Mouse (Mus musculus) hindbrain, embryonic 16.5 days (tissue): ENCODE measurements around the gene Lin7a. TPM values are rescaled to one million over a fixed set of nuclear protein-coding genes. Genes with fewer than 3 reads are reported as not detected.

ENCODE experiments used
- ATAC-seq: fragments of 200-750 bp; cut with Nextera tagmentation; 2 replicates; pipeline ENCODE4 v1.8.0; 2017; ENCODE audit warnings: moderate TSS enrichment, moderate library complexity
- H3K27ac ChIP-seq: fragments of 300-500 bp; sonication (generic); 2 replicates; pipeline ENCODE4 v1.5.1; 2014; ENCODE audit warnings: low read depth, mild to moderate bottlenecking, control low read depth, low read length, moderate library complexity
- H3K27me3 ChIP-seq: fragments of 300-500 bp; sonication (generic); replicated peaks from 2 replicates; pipeline ENCODE4 v1.6.1; 2014; ENCODE audit warnings: low read length; ENCODE audit not compliant: control insufficient read depth, insufficient read depth
- H3K36me3 ChIP-seq: fragments of 300-500 bp; sonication (generic); 2 replicates; pipeline ENCODE4 v1.6.1; 2014; ENCODE audit warnings: mild to moderate bottlenecking, low read length, moderate library complexity, mixed read lengths; ENCODE audit not compliant: control insufficient read depth, insufficient read depth
- H3K4me1 ChIP-seq: fragments of 300-500 bp; sonication (generic); 2 replicates; pipeline ENCODE4 v1.6.1; 2014; ENCODE audit warnings: low read depth, low read length; ENCODE audit not compliant: control insufficient read depth, insufficient read depth
- H3K4me2 ChIP-seq: fragments of 300-500 bp; sonication (generic); 2 replicates; pipeline ENCODE4 v1.6.1; 2014; ENCODE audit warnings: mild to moderate bottlenecking, low read length, control low read depth, moderate library complexity
- H3K4me3 ChIP-seq: fragments of 300-500 bp; sonication (generic); 2 replicates; pipeline ENCODE4 v1.5.1; 2014; ENCODE audit warnings: mild to moderate bottlenecking, low read length, control low read depth, moderate library complexity
- H3K9ac ChIP-seq: fragments of 300-500 bp; sonication (generic); 2 replicates; pipeline ENCODE4 v1.6.1; 2014; ENCODE audit warnings: low read depth, mild to moderate bottlenecking, control low read depth, low read length, moderate library complexity
- H3K9me3 ChIP-seq: fragments of 300-500 bp; sonication (generic); 2 replicates; pipeline ENCODE4 v1.6.1; 2014; ENCODE audit warnings: mild to moderate bottlenecking, low read length, moderate library complexity; ENCODE audit not compliant: control insufficient read depth
- WGBS: fragments of 180-500 bp; shearing (Covaris S2); extraction: QIAGEN DNeasy Blood & Tissue Kit; methylation state at CpG from one replicate; pipeline ENCODE4 v1.1.7; 2014; 5-methylcytosine and 5-hydroxymethylcytosine counted together
- polyA plus RNA-seq: library from polyadenylated mRNA; unstranded; fragments of >200 nt; fragmentation: Nextera tagmentation; extraction: Ambion mirVana; gene quantifications from 2 replicates; pipeline ENCODE4 v1.2.1, GENCODE M21; 2015

Gene Lin7a
- polyA plus RNA-seq, 1 experiment from 2014 or later = 33.6 TPM

GRCm38 (mm10) chr10:107405347-107405746 lies 133.9 kb downstream of the Lin7a start:
- H3K9ac ChIP-seq = no peak overlapping the region
- H3K27ac ChIP-seq = no peak overlapping the region
- no peaks in the 10 kb centered on the region for H3K36me3 ChIP-seq
- 48% methylated on average over 4 of the region's 4 CpGs for WGBS
- no peak for ATAC-seq
- no peaks in the 10 kb centered on the region for H3K9me3 ChIP-seq
- no peaks in the 10 kb centered on the region for H3K4me1 ChIP-seq
- no peak overlapping the region for H3K4me3 ChIP-seq
- no peaks in the 10 kb centered on the region for H3K27me3 ChIP-seq
- H3K4me2 ChIP-seq = no peak overlapping the region

- no peak for ATAC-seq
- 94% methylated on average over 14 of the region's 14 CpGs for WGBS
- Histone ChIP-seq H3K4me3 (no peak overlapping the region), H3K27me3 (no peaks in the 10 kb centered on the region), H3K4me2 (no peak overlapping the region), H3K36me3 (no peaks in the 10 kb centered on the region), H3K4me1 (no peaks in the 10 kb centered on the region), H3K9me3 (no peaks in the 10 kb centered on the region), H3K9ac (no peak overlapping the region), H3K27ac (no peak overlapping the region)
These were observed 146.8 kb downstream of the Lin7a start for GRCm38 (mm10) chr10:107418306-107418705.

- no peak overlapping the region for H3K4me2 ChIP-seq
- no peak overlapping the region for H3K4me3 ChIP-seq
- no peaks in the 10 kb centered on the region for H3K36me3 ChIP-seq
- no peak overlapping the region for H3K9ac ChIP-seq
- no peaks in the 10 kb centered on the region for H3K9me3 ChIP-seq
- H3K4me1 ChIP-seq = no peaks in the 10 kb centered on the region
- 68% methylated on average over 5 of the region's 5 CpGs for WGBS
- H3K27ac ChIP-seq = no peak overlapping the region
- ATAC-seq = no peak
- H3K27me3 ChIP-seq = no peaks in the 10 kb centered on the region
These were observed 165.5 kb downstream of the Lin7a start for GRCm38 (mm10) chr10:107436967-107437366.

- no peaks in the 10 kb centered on the region for H3K9me3 ChIP-seq
- H3K4me1 ChIP-seq = no peaks in the 10 kb centered on the region
- no peak for ATAC-seq
- H3K27ac ChIP-seq = no peak overlapping the region
- no peak overlapping the region for H3K4me2 ChIP-seq
- no peak overlapping the region for H3K4me3 ChIP-seq
- no peak overlapping the region for H3K9ac ChIP-seq
- no peaks in the 10 kb centered on the region for H3K36me3 ChIP-seq
- no peaks in the 10 kb centered on the region for H3K27me3 ChIP-seq
- 15% methylated on average over 4 of the region's 4 CpGs for whole genome bisulfite sequencing
These were observed 171.3 kb downstream of the Lin7a start for GRCm38 (mm10) chr10:107442781-107443180.

GRCm38 (mm10) chr10:107449496-107450330 lies 178.2 kb downstream of the Lin7a start:
- H3K9me3 ChIP-seq = no peaks in the 10 kb centered on the region
- no peak overlapping the region for H3K4me3 ChIP-seq
- H3K4me2 ChIP-seq = no peak overlapping the region
- WGBS = 94% methylated on average over 5 of the region's 5 CpGs
- H3K4me1 ChIP-seq = no peaks in the 10 kb centered on the region
- H3K9ac ChIP-seq = no peak overlapping the region
- no peak overlapping the region for H3K27ac ChIP-seq
- H3K36me3 ChIP-seq = no peaks in the 10 kb centered on the region
- H3K27me3 ChIP-seq = no peaks in the 10 kb centered on the region
- no peak for ATAC-seq

GRCm38 (mm10) chr10:107467819-107468218 lies 196.3 kb downstream of the Lin7a start:
- no peak for ATAC-seq
- H3K36me3 ChIP-seq = no peaks in the 10 kb centered on the region
- H3K4me1 ChIP-seq = no peaks in the 10 kb centered on the region
- WGBS = 94% methylated on average over 7 of the region's 7 CpGs
- no peak overlapping the region for H3K4me2 ChIP-seq
- no peaks in the 10 kb centered on the region for H3K9me3 ChIP-seq
- no peak overlapping the region for H3K27ac ChIP-seq
- H3K9ac ChIP-seq = no peak overlapping the region
- no peak overlapping the region for H3K4me3 ChIP-seq
- no peaks in the 10 kb centered on the region for H3K27me3 ChIP-seq

Other genes with a start within 250 kb of the Lin7a start
- 1.2 and 1.3 TPM in 2 replicates for gene Acss3, start 148.0 kb upstream of the Lin7a start, polyA plus RNA-seq
- 0.24 TPM in 1 of 2 replicates, not detected in the other for gene Myf5, start 214.4 kb downstream of the Lin7a start, polyA plus RNA-seq
- 0.74 TPM in 1 of 2 replicates, not detected in the other for gene Myf6, start 223.1 kb downstream of the Lin7a start, polyA plus RNA-seq